Mouse (Mus musculus) mouse embryonic stem cell (cell line): ENCODE data around the gene Adrb1.

Experiments
- in situ Hi-C, 2 experiments: fragments of 300-500 bp; cut with MboI; formaldehyde crosslinking; loops; 1 replicate in 1 of 2; 3 replicates in 1 of 2; pipeline ENCODE4 v1.14.3; 2019 to 2020; ENCODE audit warnings: low sequenced_read_pairs in 2 of 2, low pct_unique_long_range_greater_than_20kb in 1 of 2, mixed read lengths in 1 of 2; ENCODE audit not compliant: unreplicated experiment in 1 of 2

The Adrb1 gene

GRCm38 (mm10) chr19:56700848-56701247 is 21.2 kb upstream of the Adrb1 start:
- in situ Hi-C loops, result no loop called here

GRCm38 (mm10) chr19:56701404-56702033 is 20.5 kb upstream of the Adrb1 start:
- in situ Hi-C loops, result no loop called here

GRCm38 (mm10) chr19:56702039-56702438 is 20.0 kb upstream of the Adrb1 start:
- in situ Hi-C loops, result no loop called here

GRCm38 (mm10) chr19:56703238-56704097 is 18.5 kb upstream of the Adrb1 start:
- in situ Hi-C loops, result no loop called here

GRCm38 (mm10) chr19:56705026-56705675 is 16.8 kb upstream of the Adrb1 start:
- in situ Hi-C loops, result no loop called here

GRCm38 (mm10) chr19:56708794-56709193 is 13.2 kb upstream of the Adrb1 start:
- in situ Hi-C loops, result no loop called here

GRCm38 (mm10) chr19:56710131-56710905 is 11.7 kb upstream of the Adrb1 start:
- in situ Hi-C loops, result no loop called here

GRCm38 (mm10) chr19:56713613-56714012 is 8.4 kb upstream of the Adrb1 start:
- in situ Hi-C loops, result no loop called here

- in situ Hi-C loops, result no loop called here
Observed at GRCm38 (mm10) chr19:56714661-56715170, 7.3 kb upstream of the Adrb1 start.

GRCm38 (mm10) chr19:56718046-56718445 is 4.0 kb upstream of the Adrb1 start:
- in situ Hi-C loops, result no loop called here

GRCm38 (mm10) chr19:56720882-56721281 is 1.1 kb upstream of the Adrb1 start:
- in situ Hi-C loops, result no loop called here

GRCm38 (mm10) chr19:56722291-56722707 is 300 bp downstream of the Adrb1 start:
- in situ Hi-C loops, result no loop called here

- in situ Hi-C loops, result no loop called here
Observed at GRCm38 (mm10) chr19:56722711-56723330, 822 bp downstream of the Adrb1 start.

- in situ Hi-C loops, result no loop called here
Observed at GRCm38 (mm10) chr19:56723331-56724125, 1.5 kb downstream of the Adrb1 start.

GRCm38 (mm10) chr19:56724126-56724597 is 2.2 kb downstream of the Adrb1 start:
- in situ Hi-C loops, result no loop called here

- in situ Hi-C loops, result no loop called here
Observed at GRCm38 (mm10) chr19:56727170-56727877, 5.3 kb downstream of the Adrb1 start.
